Mouse (Mus musculus) layer of hippocampus, postnatal 10 days (tissue): ENCODE data around the gene Vpreb3. TPM values are rescaled to one million over a fixed set of nuclear protein-coding genes. Genes with fewer than 3 reads are reported as not detected.
"Not testable (repeated sequence)": the region's sequence is repeated elsewhere in the genome, so short reads cannot be mapped to it uniquely, and the experiment has no call there.

Source experiments
- DNase-seq, 2 experiments: peaks; one replicate each; pipeline ENCODE4 v3.0.0; 2021; ENCODE audit warnings: low spot score in 2 of 2
- total RNA-seq, 2 experiments: library from RNA; stranded (reverse); gene quantifications; 2 replicates each; pipeline ENCODE4 v1.2.3; 2021

The Vpreb3 gene
- total RNA-seq, 2 experiments from 2014 or later = not detected

GRCm38 (mm10) chr10:75973846-75974245 is 31.0 kb downstream of the Vpreb3 start:
- DNase-seq = no peak

DNA sequence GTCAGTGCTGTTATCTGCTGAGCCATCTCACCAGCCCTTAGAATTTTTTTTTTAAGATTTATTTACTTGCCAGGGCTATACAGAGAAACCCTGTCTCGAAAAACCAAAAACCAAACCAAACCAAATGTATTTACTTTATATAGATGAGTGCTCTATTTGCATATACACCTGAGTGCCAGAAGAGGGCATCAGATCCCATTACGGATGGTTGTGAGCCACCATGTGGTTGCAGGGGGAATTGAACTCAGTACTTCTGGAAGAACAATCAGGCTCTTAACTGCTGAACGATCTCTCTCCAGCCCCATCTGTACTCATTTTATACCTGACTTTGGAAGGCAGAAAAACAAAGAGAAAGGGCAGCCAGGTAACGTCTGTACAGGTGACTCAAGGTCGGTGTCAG is 32.4 kb downstream of the Vpreb3 start:
- DNase-seq = no peak

DNA sequence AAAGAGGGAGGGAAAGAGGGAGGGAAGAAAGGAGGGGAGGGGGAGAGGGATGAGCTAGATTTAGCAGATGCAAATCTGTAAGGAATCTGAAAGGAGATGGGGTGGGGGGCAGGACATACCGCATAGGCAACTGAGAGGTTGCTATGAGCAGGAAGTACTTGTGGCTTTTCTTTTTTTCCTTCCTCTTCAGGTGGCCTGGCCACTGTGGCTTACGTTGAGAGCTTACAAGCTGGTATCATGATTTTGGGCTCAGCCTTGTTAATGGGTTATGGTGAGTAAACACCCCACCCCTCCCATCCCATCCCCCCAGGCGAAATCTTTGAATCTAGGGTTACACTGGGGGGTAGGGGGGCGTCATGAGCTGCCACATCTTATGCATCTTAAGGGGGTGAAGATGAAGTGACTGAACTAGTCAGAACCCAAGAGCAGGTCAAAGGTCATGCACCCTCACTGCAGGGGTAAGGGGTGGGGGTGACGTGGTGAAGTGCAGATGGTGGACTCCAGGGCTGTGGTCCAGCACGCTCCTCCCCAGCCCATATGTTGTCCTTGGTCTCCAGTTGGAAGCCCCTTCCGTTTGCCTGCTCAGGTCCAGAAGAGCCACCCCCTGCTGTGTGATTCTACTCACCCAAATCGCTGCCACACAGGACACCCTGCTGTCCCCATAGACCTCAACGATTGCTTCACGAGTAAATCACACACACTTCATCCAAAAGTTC is 35.4 kb downstream of the Vpreb3 start:
- DNase-seq = no peak

- DNase-seq = no peak
These were observed 35.9 kb downstream of the Vpreb3 start for GRCm38 (mm10) chr10:75978835-75979157.

DNA sequence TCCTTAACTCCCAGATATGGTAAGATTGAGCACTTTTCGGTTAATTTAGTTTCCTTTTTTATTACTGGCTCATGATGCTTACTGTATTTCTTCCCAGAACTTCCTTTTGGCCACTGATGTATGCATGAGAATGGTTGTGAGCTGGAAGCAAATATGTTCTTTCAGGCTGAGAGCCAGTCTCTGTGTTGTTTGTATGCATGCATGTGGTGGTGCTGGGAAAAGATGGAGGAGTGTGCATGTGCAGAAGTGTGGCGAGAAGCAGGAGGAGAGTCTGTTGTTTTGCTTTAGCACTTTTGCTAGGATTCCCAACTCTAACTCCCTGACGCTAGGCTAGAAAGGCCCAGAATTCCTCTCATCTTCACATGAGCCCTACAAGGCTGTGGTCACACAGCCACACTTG is 36.6 kb downstream of the Vpreb3 start:
- no peak for DNase-seq

- DNase-seq = no peak
These were observed 47.7 kb downstream of the Vpreb3 start for GRCm38 (mm10) chr10:75990430-75991042.

- no peak for DNase-seq
These were observed 50.9 kb downstream of the Vpreb3 start for GRCm38 (mm10) chr10:75993616-75994240.

DNA sequence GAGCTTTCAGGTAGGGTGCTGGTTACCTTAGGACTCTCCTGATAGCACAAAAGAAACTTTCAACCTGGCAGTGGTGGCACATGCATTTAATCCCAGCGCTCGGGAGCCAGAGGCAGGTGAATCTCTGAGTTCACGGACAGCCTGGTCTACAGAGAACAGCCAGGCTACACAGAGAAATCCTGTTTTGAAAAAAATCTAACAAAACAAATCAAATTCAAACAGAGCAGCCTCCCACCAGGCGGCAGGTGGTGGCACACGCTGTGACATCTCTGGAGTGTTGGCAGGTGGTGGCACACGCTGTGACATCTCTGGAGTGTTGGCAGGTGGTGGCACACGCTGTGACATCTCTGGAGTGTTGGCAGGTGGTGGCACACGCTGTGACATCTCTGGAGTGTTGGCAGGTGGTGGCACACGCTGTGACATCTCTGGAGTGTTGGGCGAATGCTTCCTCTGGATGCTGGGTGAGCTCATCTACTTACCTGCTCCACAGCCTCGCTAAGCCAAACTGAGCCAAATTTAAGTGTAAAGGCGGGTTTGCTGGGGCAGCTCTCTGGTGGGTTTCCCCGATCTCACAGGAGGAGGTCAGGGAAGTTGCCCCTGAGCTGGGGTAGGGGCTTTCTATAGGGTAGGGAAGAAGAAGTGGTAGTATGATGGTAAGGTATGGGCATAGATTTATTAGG is 51.8 kb downstream of the Vpreb3 start:
- DNase-seq = not testable (repeated sequence)

DNA sequence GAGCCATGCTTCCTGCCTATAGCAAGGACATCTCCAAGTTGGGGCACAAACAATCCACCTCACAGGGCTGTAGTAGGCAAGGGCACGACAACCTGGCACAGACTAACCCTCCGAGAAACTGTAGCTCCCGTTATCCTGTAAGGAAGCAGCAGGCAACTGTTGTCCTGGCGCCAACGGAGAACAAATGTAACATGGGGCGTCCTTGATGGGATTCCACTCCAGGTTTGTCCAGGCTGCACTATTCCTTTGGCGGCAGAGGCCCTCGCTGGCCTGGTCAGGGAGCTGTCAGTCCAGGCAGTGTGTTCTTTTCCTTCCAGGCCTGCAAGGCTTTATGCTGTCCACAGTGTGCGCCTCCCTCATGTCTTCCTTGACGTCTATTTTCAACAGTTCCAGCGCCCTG is 52.6 kb downstream of the Vpreb3 start:
- no peak for DNase-seq

DNA sequence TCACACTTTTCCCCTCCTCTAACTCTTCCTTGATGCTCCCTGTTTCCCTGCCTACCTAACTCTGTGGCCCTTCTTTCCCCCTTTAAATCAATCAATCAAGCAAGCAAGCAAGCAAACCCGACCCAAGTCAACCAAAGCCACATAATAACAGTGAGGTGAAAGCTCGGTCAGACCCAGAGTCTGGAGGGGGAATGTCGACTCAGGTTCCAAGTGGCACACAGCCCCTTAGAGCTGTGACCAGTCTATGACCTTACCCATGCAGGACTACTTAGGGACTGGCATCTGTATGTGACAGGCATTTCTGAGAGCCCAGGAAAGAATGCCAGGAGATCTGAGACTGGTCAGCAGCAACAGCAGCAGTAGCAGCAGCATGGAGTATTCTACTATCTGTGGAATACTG is 53.5 kb downstream of the Vpreb3 start:
- no peak for DNase-seq

Other genes starting within 250 kb of the Vpreb3 start
- gene Cabin1, start 178.7 kb upstream of the Vpreb3 start, total RNA-seq = 10 to 100 TPM; 72.5 to 96.4 TPM
- 10 to 100 TPM; 34.4 to 34.8 TPM for gene Ddt, start 169.6 kb upstream of the Vpreb3 start, total RNA-seq
- not detected for gene Gm20441, start 162.1 kb upstream of the Vpreb3 start, total RNA-seq
- under 1 TPM; 0.96 to 0.98 TPM for gene Gstt3, start 161.6 kb upstream of the Vpreb3 start, total RNA-seq
- 1 to 10 TPM; 2.8 to 5.2 TPM for gene Gstt1, start 144.5 kb upstream of the Vpreb3 start, total RNA-seq
- not detected for gene Gstt4, start 120.5 kb upstream of the Vpreb3 start, total RNA-seq
- gene Gstt2, start 105.6 kb upstream of the Vpreb3 start, total RNA-seq = 1 to 10 TPM; 5.0 to 6.1 TPM
- 100 to 1,000 TPM; 674 to 738 TPM for gene Mif, start 82.8 kb upstream of the Vpreb3 start, total RNA-seq
- gene Derl3, start 49.6 kb upstream of the Vpreb3 start, total RNA-seq = 1 to 10 TPM in 1 of 2 experiments, not detected in 1; 1.7 TPM
- 10 to 100 TPM; 99.2 to 99.3 TPM for gene Smarcb1, start 21.4 kb upstream of the Vpreb3 start, total RNA-seq
- gene Chchd10, start 9.9 kb upstream of the Vpreb3 start, total RNA-seq = 100 to 1,000 TPM; 185 to 218 TPM
- gene Mmp11, start 6.6 kb upstream of the Vpreb3 start, total RNA-seq = 1 to 10 TPM; 2.0 to 4.1 TPM
- gene Gm867, start 2.4 kb upstream of the Vpreb3 start, total RNA-seq = under 1 TPM; 0.71 to 0.83 TPM
- gene Gm5134, start 11.5 kb downstream of the Vpreb3 start, total RNA-seq = not detected
- gene Zfp280b, start 89.6 kb downstream of the Vpreb3 start, total RNA-seq = 10 to 100 TPM in 1 of 2 experiments, 1 to 10 TPM in 1; 9.1 to 11.2 TPM
- gene Slc5a4b, start 167.9 kb downstream of the Vpreb3 start, total RNA-seq = under 1 TPM in 1 of 2 experiments, not detected in 1; 0.09 TPM
- gene Slc5a4a, start 204.4 kb downstream of the Vpreb3 start, total RNA-seq = not detected